Mouse (Mus musculus) forebrain, embryonic 15.5 days (tissue): Measurements from ENCODE around the gene Gdpd1. TPM values are rescaled to one million over a fixed set of nuclear protein-coding genes. Genes with fewer than 3 reads are reported as not detected.

Experiments used
- ATAC-seq: fragments of 200-750 bp; cut with Nextera tagmentation; replicated peaks from 2 replicates; pipeline ENCODE4 v1.8.0; 2017; ENCODE audit warnings: mild to moderate bottlenecking, moderate TSS enrichment, moderate library complexity
- H3K27ac ChIP-seq: fragments of 300-500 bp; sonication (generic); replicated peaks from 2 replicates; pipeline ENCODE4 v1.5.1; 2015; ENCODE audit warnings: mild to moderate bottlenecking, inconsistent platforms
- H3K27me3 ChIP-seq: fragments of 300-500 bp; sonication (generic); 2 replicates; pipeline ENCODE4 v1.6.1; 2015; ENCODE audit warnings: inconsistent platforms
- H3K36me3 ChIP-seq: fragments of 300-500 bp; sonication (generic); 2 replicates; pipeline ENCODE4 v1.6.1; 2015; ENCODE audit warnings: mild to moderate bottlenecking, inconsistent platforms
- H3K4me1 ChIP-seq: fragments of 300-500 bp; sonication (generic); 2 replicates; pipeline ENCODE4 v1.6.1; 2015; ENCODE audit warnings: inconsistent platforms
- H3K4me2 ChIP-seq: fragments of 300-500 bp; sonication (generic); replicated peaks from 2 replicates; pipeline ENCODE4 v1.6.1; 2015; ENCODE audit warnings: mild to moderate bottlenecking, inconsistent platforms
- H3K4me3 ChIP-seq: fragments of 300-500 bp; sonication (generic); 2 replicates; pipeline ENCODE4 v1.5.1; 2015; ENCODE audit warnings: mild to moderate bottlenecking, inconsistent platforms
- H3K9ac ChIP-seq: fragments of 300-500 bp; sonication (generic); replicated peaks from 2 replicates; pipeline ENCODE4 v1.6.1; 2015; ENCODE audit warnings: mild to moderate bottlenecking, inconsistent platforms
- H3K9me3 ChIP-seq: fragments of 300-500 bp; sonication (generic); 2 replicates; pipeline ENCODE4 v1.6.1; 2016; ENCODE audit warnings: inconsistent platforms
- WGBS: fragments of 180-500 bp; shearing (Covaris S2); methylation state at CpG from one replicate; pipeline ENCODE4 v1.1.7; 2015; ENCODE audit warnings: mixed read lengths; 5-methylcytosine and 5-hydroxymethylcytosine counted together
- polyA plus RNA-seq: library from polyadenylated mRNA; unstranded; fragments of >200 nt; fragmentation: Nextera tagmentation; extraction: Ambion mirVana; gene quantifications from 2 replicates; pipeline ENCODE4 v1.2.1, GENCODE M21; 2015

Gene Gdpd1
- polyA plus RNA-seq, 1 experiment from 2014 or later: 187 TPM

- ATAC-seq: no peak
- no peaks in the 10 kb centered on the region for H3K27me3 ChIP-seq
- no peak overlapping the region for H3K4me3 ChIP-seq
- H3K27ac ChIP-seq: no peak overlapping the region
- H3K9ac ChIP-seq: no peak overlapping the region
- no peaks in the 10 kb centered on the region for H3K4me1 ChIP-seq
- H3K36me3 ChIP-seq: no peaks in the 10 kb centered on the region
- no peak overlapping the region for H3K4me2 ChIP-seq
- no peaks in the 10 kb centered on the region for H3K9me3 ChIP-seq
Observed at GRCm38 (mm10) chr11:87021551-87021950, 52.3 kb downstream of the Gdpd1 start.

- Histone ChIP-seq H3K4me2 (no peak overlapping the region), H3K9me3 (no peaks in the 10 kb centered on the region), H3K4me1 (no peaks in the 10 kb centered on the region), H3K4me3 (no peak overlapping the region), H3K36me3 (no peaks in the 10 kb centered on the region), H3K27ac (no peak overlapping the region), H3K27me3 (no peaks in the 10 kb centered on the region), H3K9ac (no peak overlapping the region)
- no peak for ATAC-seq
- 84% methylated on average over 5 of the region's 5 CpGs for WGBS
Observed at GRCm38 (mm10) chr11:87020449-87020848, 53.4 kb downstream of the Gdpd1 start.

- H3K9me3 ChIP-seq: no peaks in the 10 kb centered on the region
- no peaks in the 10 kb centered on the region for H3K36me3 ChIP-seq
- H3K4me2 ChIP-seq: no peak overlapping the region
- H3K4me1 ChIP-seq: no peaks in the 10 kb centered on the region
- no peak overlapping the region for H3K27ac ChIP-seq
- no peak for ATAC-seq
- H3K27me3 ChIP-seq: no peaks in the 10 kb centered on the region
- WGBS: 83% methylated on average over 8 of the region's 8 CpGs
- no peak overlapping the region for H3K9ac ChIP-seq
- H3K4me3 ChIP-seq: no peak overlapping the region
Observed at GRCm38 (mm10) chr11:87019431-87019830, 54.4 kb downstream of the Gdpd1 start.

- Histone ChIP-seq H3K27me3 (no peaks in the 10 kb centered on the region), H3K4me3 (no peak overlapping the region), H3K4me1 (no peaks in the 10 kb centered on the region), H3K27ac (no peak overlapping the region), H3K4me2 (no peak overlapping the region), H3K9ac (no peak overlapping the region), H3K36me3 (no peaks in the 10 kb centered on the region), H3K9me3 (no peaks in the 10 kb centered on the region)
- no peak for ATAC-seq
- 70% methylated on average over 4 of the region's 4 CpGs for WGBS
Observed at GRCm38 (mm10) chr11:87018081-87018480, 55.8 kb downstream of the Gdpd1 start.

GRCm38 (mm10) chr11:87015691-87016090 lies 58.2 kb downstream of the Gdpd1 start:
- H3K4me3 ChIP-seq: no peak overlapping the region
- H3K9me3 ChIP-seq: no peaks in the 10 kb centered on the region
- 70% methylated on average over 3 of the region's 3 CpGs for WGBS
- no peak for ATAC-seq
- H3K36me3 ChIP-seq: no peaks in the 10 kb centered on the region
- no peaks in the 10 kb centered on the region for H3K27me3 ChIP-seq
- no peaks in the 10 kb centered on the region for H3K4me1 ChIP-seq
- H3K4me2 ChIP-seq: no peak overlapping the region
- H3K9ac ChIP-seq: no peak overlapping the region
- no peak overlapping the region for H3K27ac ChIP-seq

- 0 out of 2 replicates have a peak, but pooled peaks have one; percentile 58 for ATAC-seq
- WGBS: 18% methylated on average over 9 of the region's 9 CpGs
- no peak overlapping the region for H3K4me3 ChIP-seq
Observed at GRCm38 (mm10) chr11:87010476-87010875, 63.4 kb downstream of the Gdpd1 start.

GRCm38 (mm10) chr11:87007371-87007770 lies 66.5 kb downstream of the Gdpd1 start:
- Histone ChIP-seq H3K36me3 (no peaks in the 10 kb centered on the region), H3K4me2 (no peak overlapping the region), H3K9ac (no peak overlapping the region), H3K27ac (no peak overlapping the region), H3K9me3 (no peaks in the 10 kb centered on the region), H3K27me3 (no peaks in the 10 kb centered on the region), H3K4me1 (peaks cover 5% of the 10 kb centered on the region), H3K4me3 (no peak overlapping the region)
- WGBS: 5% methylated on average over 8 of the region's 8 CpGs
- no peak for ATAC-seq

More at GRCm38 (mm10) chr11:87010476-87010875, 63.4 kb downstream of the Gdpd1 start:
- Histone ChIP-seq H3K36me3 (no peaks in the 10 kb centered on the region), H3K27me3 (no peaks in the 10 kb centered on the region), H3K27ac (no peak overlapping the region), H3K4me1 (peaks cover 5% of the 10 kb centered on the region), H3K9ac (no peak overlapping the region), H3K4me2 (no peak overlapping the region), H3K9me3 (no peaks in the 10 kb centered on the region)

GRCm38 (mm10) chr11:87004960-87005755 lies 68.7 kb downstream of the Gdpd1 start:
- H3K4me2 ChIP-seq: no peak overlapping the region
- H3K36me3 ChIP-seq: no peaks in the 10 kb centered on the region
- H3K27ac ChIP-seq: no peak overlapping the region
- no peak overlapping the region for H3K4me3 ChIP-seq
- peaks cover 5% of the 10 kb centered on the region for H3K4me1 ChIP-seq
- 65% methylated on average over 12 of the region's 12 CpGs for whole genome bisulfite sequencing
- H3K27me3 ChIP-seq: no peaks in the 10 kb centered on the region
- H3K9ac ChIP-seq: no peak overlapping the region
- no peak for ATAC-seq
- H3K9me3 ChIP-seq: no peaks in the 10 kb centered on the region

GRCm38 (mm10) chr11:87002078-87002829 lies 71.6 kb downstream of the Gdpd1 start:
- H3K9me3 ChIP-seq: no peaks in the 10 kb centered on the region
- ATAC-seq: no peak
- no peak overlapping the region for H3K4me2 ChIP-seq
- no peaks in the 10 kb centered on the region for H3K36me3 ChIP-seq
- WGBS: 78% methylated on average over 10 of the region's 10 CpGs
- no peak overlapping the region for H3K27ac ChIP-seq
- H3K4me1 ChIP-seq: 0 out of 2 replicates have a peak, but pooled peaks cover under 1% of the 10 kb centered on the region
- no peak overlapping the region for H3K9ac ChIP-seq
- H3K4me3 ChIP-seq: no peak overlapping the region
- no peaks in the 10 kb centered on the region for H3K27me3 ChIP-seq

- Histone ChIP-seq H3K36me3 (no peaks in the 10 kb centered on the region), H3K9ac (no peak overlapping the region), H3K4me2 (no peak overlapping the region), H3K27me3 (no peaks in the 10 kb centered on the region), H3K9me3 (no peaks in the 10 kb centered on the region), H3K4me3 (no peak overlapping the region), H3K27ac (no peak overlapping the region), H3K4me1 (peaks cover 2% of the 10 kb centered on the region; the same call in 1 of the 2 replicates)
- 90% methylated on average over 8 of the region's 8 CpGs for WGBS
- ATAC-seq: no peak
Observed at GRCm38 (mm10) chr11:87001217-87001616, 72.6 kb downstream of the Gdpd1 start.

GRCm38 (mm10) chr11:86996266-86996665 lies 77.6 kb downstream of the Gdpd1 start:
- H3K9me3 ChIP-seq: no peaks in the 10 kb centered on the region
- H3K27me3 ChIP-seq: no peaks in the 10 kb centered on the region
- no peak for ATAC-seq
- H3K9ac ChIP-seq: no peak overlapping the region
- no peaks in the 10 kb centered on the region for H3K36me3 ChIP-seq
- H3K4me3 ChIP-seq: no peak overlapping the region
- 41% methylated on average over 2 of the region's 2 CpGs for WGBS
- no peak overlapping the region for H3K4me2 ChIP-seq
- peaks cover 34% of the 10 kb centered on the region for H3K4me1 ChIP-seq
- H3K27ac ChIP-seq: no peak overlapping the region; the same call in 1 of the 2 replicates

- peaks cover 37% of the 10 kb centered on the region for H3K4me1 ChIP-seq
- H3K9ac ChIP-seq: no peak overlapping the region
- whole genome bisulfite sequencing: 20% methylated on average over 6 of the region's 6 CpGs
- no peaks in the 10 kb centered on the region for H3K27me3 ChIP-seq
- H3K36me3 ChIP-seq: no peaks in the 10 kb centered on the region
- H3K4me2 ChIP-seq: no peak overlapping the region
- H3K4me3 ChIP-seq: no peak overlapping the region
- peak overlapping the region; percentile 13; the same call in 1 of the 2 replicates for H3K27ac ChIP-seq
- no peaks in the 10 kb centered on the region for H3K9me3 ChIP-seq
- ATAC-seq: no peak
Observed at GRCm38 (mm10) chr11:86995625-86996221, 78.1 kb downstream of the Gdpd1 start.
